In the genomic region with DNA sequence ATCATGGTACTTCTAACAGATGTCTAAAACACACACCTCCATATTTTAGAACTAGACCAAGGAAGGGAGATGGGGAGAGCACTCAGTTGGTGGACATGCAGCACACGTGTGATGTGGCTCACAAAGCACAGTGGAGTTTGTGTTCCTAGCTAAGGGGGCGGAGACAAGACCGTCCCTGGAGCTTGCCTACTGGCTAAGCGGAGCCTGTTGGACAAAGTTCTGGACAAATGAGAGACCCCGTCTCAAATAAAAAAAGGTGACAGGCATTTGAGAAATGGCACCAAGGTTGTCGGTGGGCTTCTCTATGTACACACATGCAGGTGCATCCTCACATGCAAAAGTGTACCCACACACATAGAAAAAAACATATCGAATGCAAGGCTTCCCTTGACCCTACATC, we compare ENCODE assay signal across 24 mouse cellular contexts.
DNase-seq lines count a peak whose midpoint lies in the region; ATAC-seq and TF ChIP-seq lines count a peak whose summit lies in the region.
"Had no signal": no experiment of that assay in that cellular context is flagged by ENCODE, and none has a peak within 500 bp of the region (broad histone marks: within the 10 kb centered on the region; RNA-seq: fewer than 3 reads in every experiment).

No protein-coding gene starts in this region.

- H3K4me2 ChIP-seq in myocyte (ENCODE audit: low read depth), result peak overlapping the region; percentile 34
- no peak overlapping the region for H3K4me2 ChIP-seq in intestine, postnatal 0 days (replicated peaks; ENCODE audit: low read depth)
- H3K4me2 ChIP-seq: embryonic facial prominence, embryonic 12.5 days; forebrain, embryonic 13.5 days; forebrain, embryonic 15.5 days had no signal

- 89% methylated on average over 7 of the region's 7 CpGs for WGBS in limb, embryonic 10.5 days
- WGBS in intestine, postnatal 0 days, result 91% methylated on average over 7 of the region's 7 CpGs

- no peak overlapping the region for H3K9ac ChIP-seq in intestine, postnatal 0 days (ENCODE audit: low read depth, low read length)
- H3K9ac ChIP-seq: embryonic facial prominence, embryonic 12.5 days; forebrain, embryonic 13.5 days; forebrain, embryonic 15.5 days; forebrain, postnatal 0 days had no signal

- no peak for TF ChIP-seq POLR2A in myocyte (IDR thresholded peaks at IDR 0.05; ENCODE audit: insufficient read length, low read depth)

- TF ChIP-seq CTCF in intestine, postnatal 0 days (IDR thresholded peaks at IDR 0.05; ENCODE audit: low read depth), result no peak

- H3ac ChIP-seq in myocyte (ENCODE audit: control insufficient read depth, insufficient read length), result no peak overlapping the region

- peak overlapping the region; percentile 30; the same call in 1 of the 2 replicates for H3K27ac ChIP-seq in limb, embryonic 10.5 days
- no peak overlapping the region for H3K27ac ChIP-seq in intestine, postnatal 0 days (ENCODE audit: low read depth, low read length)
- H3K27ac ChIP-seq: embryonic facial prominence, embryonic 10.5 days; embryonic facial prominence, embryonic 12.5 days; forebrain, embryonic 13.5 days; forebrain, embryonic 15.5 days had no signal

- H3K27me3 ChIP-seq in limb, embryonic 10.5 days (ENCODE audit: low read depth, poor library complexity, severe bottlenecking), result no peaks in the 10 kb centered on the region
- no peaks in the 10 kb centered on the region for H3K27me3 ChIP-seq in myocyte (ENCODE audit: control insufficient read depth, insufficient read depth, insufficient read length)
- H3K27me3 ChIP-seq in intestine, postnatal 0 days (replicated peaks; ENCODE audit: control insufficient read depth, insufficient read depth, low read length), result no peaks in the 10 kb centered on the region
- H3K27me3 ChIP-seq: CH12.LX; embryonic facial prominence, embryonic 12.5 days; forebrain, embryonic 13.5 days; forebrain, embryonic 15.5 days; Patski had no signal

- peak; percentile 61 for DNase-seq in heart, adult 11 months
- DNase-seq in heart, adult 8-10 months (ENCODE audit: low spot score), result no peak
- DNase-seq in R1 (ENCODE audit: low read depth, low spot score), result peak; percentile 64
- DNase-seq in limb, embryonic 10.5 days (ENCODE audit: low spot score), result no peak
- no peak for DNase-seq in lung, postnatal 36 days
- DNase-seq: adrenal gland, adult 8-10 months; adrenal gland, postnatal 14 days; adrenal gland, postnatal 36 days; B cell, adult 2 months; cerebellum, adult 2 months; cerebellum, postnatal 10 days; cerebellum, postnatal 25 days; forebrain, postnatal 0 days had no signal

- peaks cover 34% of the 10 kb centered on the region for H3K4me1 ChIP-seq in limb, embryonic 10.5 days
- H3K4me1 ChIP-seq in intestine, postnatal 0 days (replicated peaks; ENCODE audit: control insufficient read depth, insufficient read depth, low read length), result peaks cover 6% of the 10 kb centered on the region; the same call in 1 of the 2 replicates
- H3K4me1 ChIP-seq: forebrain, embryonic 13.5 days had no signal

- peaks cover 47% of the 10 kb centered on the region for H3K36me3 ChIP-seq in limb, embryonic 10.5 days
- peaks cover 18% of the 10 kb centered on the region for H3K36me3 ChIP-seq in myocyte (ENCODE audit: control insufficient read depth, insufficient read depth)
- peaks cover 21% of the 10 kb centered on the region for H3K36me3 ChIP-seq in intestine, postnatal 0 days (ENCODE audit: control insufficient read depth, insufficient read depth)
- H3K36me3 ChIP-seq: forebrain, embryonic 15.5 days; G1E had no signal

- ATAC-seq in intestine, postnatal 0 days, result no peak
- ATAC-seq: activated CD4-positive, CD25-positive, alpha-beta regulatory T cell, adult 4 months; CD4-positive, CD25-positive, alpha-beta regulatory T cell, adult 4 months; forebrain, embryonic 13.5 days; forebrain, embryonic 15.5 days; forebrain, postnatal 0 days; Patski had no signal

- H3K79me2 ChIP-seq in myocyte (ENCODE audit: control insufficient read depth, insufficient read depth), result peaks cover 43% of the 10 kb centered on the region

- no peak overlapping the region for H3K4me3 ChIP-seq in limb, embryonic 10.5 days
- H3K4me3 ChIP-seq in myocyte, result no peak overlapping the region
- no peak overlapping the region for H3K4me3 ChIP-seq in intestine, postnatal 0 days (ENCODE audit: low read depth, low read length)
- H3K4me3 ChIP-seq: embryonic facial prominence, embryonic 10.5 days; embryonic facial prominence, embryonic 12.5 days; forebrain, embryonic 13.5 days; forebrain, embryonic 15.5 days had no signal

- H3K9me3 ChIP-seq in limb, embryonic 10.5 days (replicated peaks), result no peaks in the 10 kb centered on the region
- H3K9me3 ChIP-seq in intestine, postnatal 0 days (ENCODE audit: control insufficient read depth), result no peaks in the 10 kb centered on the region
- H3K9me3 ChIP-seq: embryonic facial prominence, embryonic 10.5 days; embryonic facial prominence, embryonic 12.5 days; forebrain, embryonic 13.5 days; forebrain, embryonic 15.5 days had no signal

TF ChIP-seq in myocyte, 11 proteins besides CTCF, POLR2A, EP300 and RAD21:
- peak; percentile 30 for TF ChIP-seq POLR2AphosphoS2 (IDR thresholded peaks at IDR 0.05; ENCODE audit: insufficient read length, low read depth)
- no peak for TF ChIP-seq E2F4 (IDR thresholded peaks at IDR 0.05; ENCODE audit: insufficient read depth)

Comparison
In these comparisons a context has a peak if more than half of its experiments do, and no peak if none do; other contexts are left out.
1. DNase-seq: peak in heart, adult 11 months (single experiment) and R1 (single experiment); none in heart, adult 8-10 months (single experiment), limb, embryonic 10.5 days (single experiment) and lung, postnatal 36 days (single experiment).